Mouse (Mus musculus) embryonic facial prominence, embryonic 13.5 days (tissue): ENCODE measurements at regions not wholly inside any gene's neighbourhood (a gene's known extent, or its start where the extent isn't known, plus 50 kb on each side); places are given as distances from the start of the nearest gene placed in this dataset.
A peak's percentile ranks its signal among the peaks of the same experiment; 100 is the strongest.

Experiments used
- ATAC-seq: fragments of 200-750 bp; cut with Nextera tagmentation; 2 replicates; pipeline ENCODE4 v1.8.0; 2017; ENCODE audit warnings: low read depth; ENCODE audit not compliant: insufficient number of reproducible peaks, insufficient read depth, low FRiP score, low TSS enrichment
- H3K27ac ChIP-seq: fragments of 300-500 bp; sonication (generic); 2 replicates; pipeline ENCODE4 v1.5.1; 2015; ENCODE audit warnings: moderate library complexity, mild to moderate bottlenecking, inconsistent platforms
- H3K27me3 ChIP-seq: fragments of 300-500 bp; sonication (generic); 2 replicates; pipeline ENCODE4 v1.6.1; 2015; ENCODE audit warnings: mild to moderate bottlenecking, inconsistent platforms
- H3K36me3 ChIP-seq: fragments of 300-500 bp; sonication (generic); 2 replicates; pipeline ENCODE4 v1.6.1; 2015; ENCODE audit warnings: mild to moderate bottlenecking, inconsistent platforms
- H3K4me1 ChIP-seq: fragments of 300-500 bp; sonication (generic); 2 replicates; pipeline ENCODE4 v1.6.1; 2015; ENCODE audit warnings: inconsistent platforms
- H3K4me2 ChIP-seq: fragments of 300-500 bp; sonication (generic); 2 replicates; pipeline ENCODE4 v1.6.1; 2015; ENCODE audit warnings: moderate library complexity, mild to moderate bottlenecking, inconsistent platforms
- H3K4me3 ChIP-seq: fragments of 300-500 bp; sonication (generic); 2 replicates; pipeline ENCODE4 v1.5.1; 2015; ENCODE audit warnings: mild to moderate bottlenecking, inconsistent platforms
- H3K9ac ChIP-seq: fragments of 300-500 bp; sonication (generic); 2 replicates; pipeline ENCODE4 v1.6.1; 2015; ENCODE audit warnings: mild to moderate bottlenecking, inconsistent platforms
- H3K9me3 ChIP-seq: fragments of 300-500 bp; sonication (generic); 2 replicates; pipeline ENCODE4 v1.6.1; 2016; ENCODE audit warnings: inconsistent platforms
- WGBS: fragments of 180-500 bp; shearing (Covaris S2); methylation state at CpG from one replicate; pipeline ENCODE4 v1.1.7; 2015; ENCODE audit warnings: mixed read lengths; 5-methylcytosine and 5-hydroxymethylcytosine counted together

- 85% methylated on average over 4 of the region's 4 CpGs for WGBS
- Histone ChIP-seq H3K4me2 (no peak overlapping the region), H3K9ac (no peak overlapping the region)
Observed at GRCm38 (mm10) chr2:45581549-45581925, 464.3 kb upstream of the Zeb2 start.

DNA sequence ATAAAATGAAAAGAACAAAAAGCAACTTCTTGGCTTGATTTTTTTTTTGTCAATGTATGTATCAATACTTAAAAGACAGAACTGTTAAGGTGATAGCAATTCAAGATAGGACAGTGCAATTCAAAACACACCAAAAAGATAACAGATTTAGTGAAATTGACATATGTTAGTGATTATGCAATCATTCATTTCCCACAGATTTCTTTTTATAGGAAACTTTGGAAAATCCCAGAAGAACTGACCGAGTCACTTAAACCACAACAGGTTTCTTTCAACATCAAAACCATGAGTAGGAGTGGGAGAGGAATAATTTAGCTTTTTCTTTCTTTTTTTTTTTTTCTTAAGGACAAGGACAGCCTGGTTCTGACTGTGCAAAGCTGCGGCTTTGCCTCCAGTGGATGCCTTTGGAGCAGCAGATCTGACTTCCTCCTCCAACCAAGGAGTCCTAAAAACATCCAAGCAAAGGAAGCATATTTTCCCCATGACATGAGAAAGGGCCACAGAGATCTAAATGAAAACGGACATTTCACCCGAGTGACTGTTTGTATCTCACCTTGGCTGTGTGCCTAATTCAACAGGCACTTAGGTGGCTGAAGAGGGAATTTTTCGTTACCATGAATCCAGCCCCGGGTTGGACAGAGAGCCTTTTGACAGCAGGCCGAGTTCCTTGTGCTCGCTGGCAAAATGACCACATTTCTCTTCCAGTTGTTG, 463.8 kb upstream of the Zeb2 start:
- Histone ChIP-seq H3K27ac (peak overlapping the region; percentile 11; the same call in 1 of the 2 replicates), H3K4me3 (no peak overlapping the region), H3K4me2 (no peak overlapping the region), H3K9me3 (no peaks in the 10 kb centered on the region), H3K36me3 (no peaks in the 10 kb centered on the region), H3K4me1 (peaks cover 6% of the 10 kb centered on the region), H3K27me3 (no peaks in the 10 kb centered on the region), H3K9ac (no peak overlapping the region)
- 47% methylated on average over 8 of the region's 8 CpGs for WGBS
- ATAC-seq = no peak

More at GRCm38 (mm10) chr2:45581549-45581925, 464.3 kb upstream of the Zeb2 start:
- no peaks in the 10 kb centered on the region for H3K36me3 ChIP-seq
- H3K4me3 ChIP-seq = no peak overlapping the region
- no peak for ATAC-seq
- H3K9me3 ChIP-seq = no peaks in the 10 kb centered on the region
- no peaks in the 10 kb centered on the region for H3K27me3 ChIP-seq
- peaks cover 6% of the 10 kb centered on the region for H3K4me1 ChIP-seq
- 0 out of 2 replicates have a peak overlapping the region, but pooled peaks have one; percentile 11 for H3K27ac ChIP-seq

DNA sequence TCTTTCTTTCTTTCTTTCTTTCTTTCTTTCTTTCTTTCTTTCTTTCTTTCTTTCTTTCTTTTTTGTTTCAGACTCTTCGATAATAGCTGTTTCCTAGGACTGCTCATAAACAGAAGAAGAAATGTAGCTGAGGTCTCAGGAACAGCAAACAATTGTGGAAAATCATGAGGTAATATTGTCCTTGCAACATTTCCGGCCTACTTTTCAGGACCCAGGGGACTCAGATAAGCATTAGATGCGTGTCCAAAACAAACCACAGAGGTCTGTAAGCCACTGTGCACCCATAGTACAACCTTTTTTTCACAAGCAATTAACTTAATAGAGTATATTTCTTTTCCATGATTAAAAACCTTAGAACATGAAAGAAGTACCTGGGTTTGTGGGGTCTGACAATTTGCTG, 455.7 kb upstream of the Zeb2 start:
- H3K27me3 ChIP-seq = no peaks in the 10 kb centered on the region
- WGBS = 79% methylated on average over 3 of the region's 3 CpGs
- no peaks in the 10 kb centered on the region for H3K36me3 ChIP-seq
- no peak overlapping the region for H3K9ac ChIP-seq
- H3K4me1 ChIP-seq = no peaks in the 10 kb centered on the region
- no peak for ATAC-seq
- H3K9me3 ChIP-seq = no peaks in the 10 kb centered on the region
- no peak overlapping the region for H3K27ac ChIP-seq
- no peak overlapping the region for H3K4me3 ChIP-seq
- H3K4me2 ChIP-seq = no peak overlapping the region

GRCm38 (mm10) chr2:45554707-45555106, 437.5 kb upstream of the Zeb2 start:
- Histone ChIP-seq H3K27me3 (no peaks in the 10 kb centered on the region), H3K9ac (no peak overlapping the region), H3K4me3 (no peak overlapping the region), H3K36me3 (no peaks in the 10 kb centered on the region), H3K9me3 (no peaks in the 10 kb centered on the region), H3K4me2 (no peak overlapping the region), H3K4me1 (no peaks in the 10 kb centered on the region), H3K27ac (no peak overlapping the region)
- ATAC-seq = no peak
- 78% methylated on average over 4 of the region's 4 CpGs for WGBS

GRCm38 (mm10) chr2:45541394-45541793, 424.2 kb upstream of the Zeb2 start:
- Histone ChIP-seq H3K4me1 (0 out of 2 replicates have a peak, but pooled peaks cover 7% of the 10 kb centered on the region), H3K4me2 (no peak overlapping the region), H3K27me3 (no peaks in the 10 kb centered on the region), H3K9me3 (no peaks in the 10 kb centered on the region), H3K27ac (no peak overlapping the region), H3K36me3 (no peaks in the 10 kb centered on the region), H3K9ac (no peak overlapping the region), H3K4me3 (no peak overlapping the region)
- no peak for ATAC-seq
- 87% methylated on average over 3 of the region's 3 CpGs for WGBS

DNA sequence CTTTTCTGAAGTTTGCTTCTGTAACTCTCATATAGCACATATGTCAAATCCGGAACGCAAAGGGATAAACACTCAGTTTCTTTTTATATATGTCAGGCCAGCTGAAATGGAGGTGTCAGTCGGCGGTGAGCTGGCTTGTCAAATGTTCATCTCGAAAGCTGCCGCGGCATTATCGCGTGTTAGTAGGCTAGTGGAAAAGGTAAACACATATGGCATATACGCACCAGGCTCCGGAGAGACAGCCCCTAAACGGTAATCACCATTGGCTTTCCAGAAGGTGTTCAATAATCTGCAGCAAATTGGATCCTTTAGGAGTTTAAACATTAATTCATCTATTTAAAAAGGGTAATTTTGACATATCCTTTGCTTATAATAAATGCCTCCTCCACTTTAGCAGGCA, 421.8 kb upstream of the Zeb2 start:
- 37% methylated on average over 12 of the region's 12 CpGs for WGBS

DNA sequence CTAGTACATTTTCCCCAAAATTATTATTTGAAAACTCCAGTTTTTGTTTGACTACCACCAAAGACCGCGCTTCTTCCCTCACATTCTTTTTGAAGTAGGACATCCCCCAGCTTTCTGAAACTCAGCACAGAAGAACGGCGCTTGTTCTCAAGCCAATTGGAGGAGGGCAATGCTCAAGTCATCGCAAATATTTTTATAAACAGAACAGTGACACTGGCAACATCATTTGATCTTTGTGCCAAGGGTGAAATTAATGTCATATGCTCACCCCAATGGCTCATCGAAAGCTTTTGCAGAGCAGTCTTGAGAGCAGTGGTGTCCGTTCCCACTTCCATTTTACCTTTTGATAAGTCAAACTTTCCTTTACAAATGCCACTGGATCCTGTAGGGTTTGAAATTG, 420.5 kb upstream of the Zeb2 start:
- Histone ChIP-seq H3K4me2 (no peak overlapping the region), H3K9me3 (no peaks in the 10 kb centered on the region), H3K9ac (no peak overlapping the region), H3K27ac (no peak overlapping the region), H3K4me3 (no peak overlapping the region), H3K27me3 (no peaks in the 10 kb centered on the region), H3K36me3 (no peaks in the 10 kb centered on the region), H3K4me1 (0 out of 2 replicates have a peak, but pooled peaks cover 7% of the 10 kb centered on the region)
- 59% methylated on average over 7 of the region's 7 CpGs for WGBS
- ATAC-seq = no peak

More for the DNA sequence above, 421.8 kb upstream of the Zeb2 start:
- 0 out of 2 replicates have a peak, but pooled peaks cover 7% of the 10 kb centered on the region for H3K4me1 ChIP-seq
- H3K27me3 ChIP-seq = no peaks in the 10 kb centered on the region
- H3K9me3 ChIP-seq = no peaks in the 10 kb centered on the region
- H3K4me3 ChIP-seq = peak overlapping the region; percentile 17
- H3K9ac ChIP-seq = no peak overlapping the region
- ATAC-seq = no peak
- no peaks in the 10 kb centered on the region for H3K36me3 ChIP-seq
- H3K27ac ChIP-seq = no peak overlapping the region
- peak overlapping the region; percentile 46 for H3K4me2 ChIP-seq

DNA sequence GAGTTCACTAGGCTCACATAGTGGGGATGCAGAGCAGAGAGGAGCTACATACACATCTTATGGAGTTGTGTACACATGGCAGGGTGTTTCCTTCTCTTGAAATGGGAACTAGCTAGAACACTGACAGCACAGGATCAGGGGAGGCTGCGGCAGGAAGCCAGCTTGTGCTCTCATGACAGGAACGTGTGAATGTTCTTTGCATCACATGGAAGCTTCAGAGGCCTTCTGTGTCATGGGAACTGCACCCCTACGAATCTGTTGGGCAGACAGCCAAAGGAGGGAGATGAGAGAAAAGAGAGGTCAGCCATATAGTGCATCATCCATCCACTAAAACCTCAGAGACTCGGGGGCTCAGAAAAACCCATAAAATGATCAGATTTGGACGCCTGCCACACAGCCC, 417.6 kb upstream of the Zeb2 start:
- Histone ChIP-seq H3K27ac (no peak overlapping the region), H3K4me3 (no peak overlapping the region), H3K9ac (no peak overlapping the region), H3K4me1 (0 out of 2 replicates have a peak, but pooled peaks cover 7% of the 10 kb centered on the region), H3K9me3 (no peaks in the 10 kb centered on the region), H3K36me3 (no peaks in the 10 kb centered on the region), H3K27me3 (no peaks in the 10 kb centered on the region), H3K4me2 (no peak overlapping the region)
- no peak for ATAC-seq
- 66% methylated on average over 5 of the region's 5 CpGs for WGBS

GRCm38 (mm10) chr2:45522310-45522709, 405.1 kb upstream of the Zeb2 start:
- Histone ChIP-seq H3K4me3 (no peak overlapping the region), H3K9me3 (no peaks in the 10 kb centered on the region), H3K9ac (no peak overlapping the region), H3K4me1 (no peaks in the 10 kb centered on the region), H3K27ac (no peak overlapping the region), H3K4me2 (no peak overlapping the region), H3K27me3 (no peaks in the 10 kb centered on the region), H3K36me3 (no peaks in the 10 kb centered on the region)
- 86% methylated on average over 5 of the region's 5 CpGs for WGBS
- ATAC-seq = no peak

- Histone ChIP-seq H3K9me3 (no peaks in the 10 kb centered on the region), H3K36me3 (no peaks in the 10 kb centered on the region), H3K27me3 (no peaks in the 10 kb centered on the region), H3K4me1 (0 out of 2 replicates have a peak, but pooled peaks cover 3% of the 10 kb centered on the region), H3K4me3 (no peak overlapping the region), H3K4me2 (no peak overlapping the region), H3K9ac (no peak overlapping the region), H3K27ac (no peak overlapping the region)
- no peak for ATAC-seq
- 58% methylated on average over 4 of the region's 4 CpGs for WGBS
Observed at GRCm38 (mm10) chr2:45519550-45520152, 402.5 kb upstream of the Zeb2 start.

- 46% methylated on average over 4 of the region's 4 CpGs for WGBS
- Histone ChIP-seq H3K36me3 (no peaks in the 10 kb centered on the region), H3K9ac (no peak overlapping the region), H3K4me3 (no peak overlapping the region), H3K27ac (no peak overlapping the region), H3K4me2 (no peak overlapping the region), H3K9me3 (no peaks in the 10 kb centered on the region), H3K4me1 (0 out of 2 replicates have a peak, but pooled peaks cover 4% of the 10 kb centered on the region), H3K27me3 (no peaks in the 10 kb centered on the region)
- ATAC-seq = no peak
Observed at GRCm38 (mm10) chr2:45514290-45515180, 397.3 kb upstream of the Zeb2 start.
